Mouse (Mus musculus): ENCODE data around the gene Prrt1.

DNA sequence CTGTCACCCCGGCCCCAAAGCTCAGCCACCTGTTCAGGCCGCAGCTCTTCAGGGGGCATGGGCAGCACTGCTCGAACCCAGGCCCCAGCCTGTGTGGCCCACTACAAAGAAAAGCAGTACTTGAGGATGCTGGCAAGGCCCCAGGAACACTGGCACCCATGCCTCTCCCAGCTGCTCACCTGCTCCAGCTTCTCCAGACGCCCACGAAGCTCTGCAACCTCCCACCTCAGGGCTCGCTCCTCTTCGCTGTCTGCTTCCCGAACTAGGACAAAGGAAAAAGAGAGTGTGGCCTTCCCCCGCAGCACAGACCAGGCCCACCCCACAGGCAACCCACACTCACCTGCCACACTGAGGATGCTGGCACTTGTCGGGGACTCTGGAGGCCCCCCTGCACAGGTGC, 15.5 kb upstream of the Prrt1 start:
- TF ChIP-seq CTCF (IDR thresholded peaks at IDR 0.05; ENCODE audit: insufficient read depth, low read depth, low read length) (no peak), POLR2A (IDR thresholded peaks at IDR 0.05; ENCODE audit: insufficient read depth, low read depth, low read length) (no peak)

All from olfactory bulb, adult 2 months (tissue).